Mouse (Mus musculus) mammary gland, adult 2 months (tissue): Measurements from ENCODE around the gene Uaca. TPM values are rescaled to one million over a fixed set of nuclear protein-coding genes. Genes with fewer than 3 reads are reported as not detected.

Experiments
- polyA plus RNA-seq: library from polyadenylated mRNA; depleted of rRNA; stranded (reverse); fragments of >200 nt; gene quantifications from 2 replicates; pipeline ENCODE4 v1.2.3, GENCODE M21; 2012; ENCODE audit warnings: low replicate concordance; rRNA removed

Uaca gene
- polyA plus RNA-seq = 5.3 and 9.9 TPM in 2 replicates

DNA sequence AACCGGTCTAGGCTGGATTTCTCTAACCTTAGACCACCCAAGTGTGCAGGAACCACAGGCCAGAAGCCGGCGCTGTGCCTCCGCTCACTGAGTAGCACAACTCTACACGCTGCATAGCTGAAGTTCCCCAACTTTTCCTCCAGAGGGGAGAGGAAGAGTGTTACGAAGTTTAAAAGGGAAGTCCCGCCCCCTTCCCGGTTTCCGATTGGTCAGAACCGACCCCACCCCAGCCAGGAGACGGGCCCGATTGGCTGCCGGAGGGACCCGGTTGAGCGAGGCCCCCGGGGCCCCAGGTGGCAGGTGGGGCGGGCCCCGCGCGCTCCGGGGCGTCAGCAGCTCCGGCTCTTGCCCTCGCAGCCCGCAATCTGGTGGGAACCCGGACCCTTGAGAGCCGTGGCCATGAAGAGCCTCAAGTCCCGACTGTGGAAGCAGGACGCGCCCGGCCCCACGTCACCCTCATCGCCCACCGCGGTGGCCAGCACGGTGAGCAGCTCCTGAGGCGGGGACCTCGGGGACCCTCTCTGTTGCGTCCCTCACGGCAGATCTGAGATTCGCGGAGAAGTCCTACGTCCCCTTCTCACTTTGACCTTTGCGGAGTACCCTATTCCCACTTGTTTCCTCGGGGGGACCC lies at the start of gene Uaca:
Gene Uaca, plus strand, starts transcription at position 333 of the 631 bp plus-strand sequence.

Other genes starting within 250 kb of the Uaca start
- 2.0 and 3.8 TPM in 2 replicates for gene Lrrc49, start 106.4 kb upstream of the Uaca start, polyA plus RNA-seq
- gene Larp6, start 81.6 kb upstream of the Uaca start, polyA plus RNA-seq = 3.0 and 5.4 TPM in 2 replicates